Mouse (Mus musculus): ENCODE measurements around the gene Ick.
"Not testable (repeated sequence)": the region's sequence is repeated elsewhere in the genome, so short reads cannot be mapped to it uniquely, and the experiment has no call there.

Ick gene

GRCm38 (mm10) chr9:78108796-78109239 is at the start of gene Ick, which contains the start of gene Fbxo9:
TSS of gene Ick (plus strand) at chr9:78109192.
TSS of gene Fbxo9 (minus strand) at chr9:78109065.
- DNase-seq (ENCODE audit: low spot score): peak; percentile 89

GRCm38 (mm10) chr9:78059525-78060120 is 49.4 kb upstream of the Ick start:
- DNase-seq (ENCODE audit: low spot score): no peak

- no peak for DNase-seq (ENCODE audit: low spot score)
These were observed 46.6 kb upstream of the Ick start for GRCm38 (mm10) chr9:78062392-78062791.

- DNase-seq (ENCODE audit: low spot score): no peak
These were observed 44.9 kb upstream of the Ick start for GRCm38 (mm10) chr9:78064121-78064520.

- no peak for DNase-seq (ENCODE audit: low spot score)
These were observed 38.5 kb upstream of the Ick start for GRCm38 (mm10) chr9:78070496-78070895.

GRCm38 (mm10) chr9:78071626-78072025 is 37.4 kb upstream of the Ick start:
- no peak for DNase-seq (ENCODE audit: low spot score)

GRCm38 (mm10) chr9:78073291-78073690 is 35.7 kb upstream of the Ick start:
- DNase-seq (ENCODE audit: low spot score): not testable (repeated sequence)

- no peak for DNase-seq (ENCODE audit: low spot score)
These were observed 35.2 kb upstream of the Ick start for GRCm38 (mm10) chr9:78073713-78074340.

GRCm38 (mm10) chr9:78075256-78075655 is 33.7 kb upstream of the Ick start:
- DNase-seq (ENCODE audit: low spot score): no peak

GRCm38 (mm10) chr9:78078240-78078639 is 30.8 kb upstream of the Ick start:
- DNase-seq (ENCODE audit: low spot score): no peak

- DNase-seq (ENCODE audit: low spot score): no peak
These were observed 27.2 kb upstream of the Ick start for GRCm38 (mm10) chr9:78081835-78082234.

GRCm38 (mm10) chr9:78084341-78084740 is 24.7 kb upstream of the Ick start:
- DNase-seq (ENCODE audit: low spot score): no peak

- DNase-seq (ENCODE audit: low spot score): no peak
These were observed 23.2 kb upstream of the Ick start for GRCm38 (mm10) chr9:78085722-78086287.

GRCm38 (mm10) chr9:78087751-78088150 is 21.2 kb upstream of the Ick start:
- no peak for DNase-seq (ENCODE audit: low spot score)

- no peak for DNase-seq (ENCODE audit: low spot score)
These were observed 20.5 kb upstream of the Ick start for GRCm38 (mm10) chr9:78088521-78088920.

GRCm38 (mm10) chr9:78088971-78089370 is 20.0 kb upstream of the Ick start:
- DNase-seq (ENCODE audit: low spot score): no peak

- DNase-seq (ENCODE audit: low spot score): no peak
These were observed 19.1 kb upstream of the Ick start for GRCm38 (mm10) chr9:78089906-78090305.

GRCm38 (mm10) chr9:78090596-78090995 is 18.4 kb upstream of the Ick start:
- no peak for DNase-seq (ENCODE audit: low spot score)

GRCm38 (mm10) chr9:78095686-78096085 is 13.3 kb upstream of the Ick start:
- no peak for DNase-seq (ENCODE audit: low spot score)

- no peak for DNase-seq (ENCODE audit: low spot score)
These were observed 12.6 kb upstream of the Ick start for GRCm38 (mm10) chr9:78096376-78096775.

- DNase-seq (ENCODE audit: low spot score): no peak
These were observed 8.0 kb upstream of the Ick start for GRCm38 (mm10) chr9:78100956-78101355.

- DNase-seq (ENCODE audit: low spot score): no peak
These were observed 7.6 kb upstream of the Ick start for GRCm38 (mm10) chr9:78101431-78101830.

- no peak for DNase-seq (ENCODE audit: low spot score)
These were observed 4.9 kb upstream of the Ick start for GRCm38 (mm10) chr9:78103965-78104560.
